Mouse (Mus musculus): ENCODE measurements around the gene Mmd2. TPM values are rescaled to one million over a fixed set of nuclear protein-coding genes. Genes with fewer than 3 reads are reported as not detected.
A peak's percentile ranks its signal among the peaks of the same experiment; 100 is the strongest.

The Mmd2 gene
- polyA plus RNA-seq, 1 experiment from 2014 or later: 8.4 TPM

DNA sequence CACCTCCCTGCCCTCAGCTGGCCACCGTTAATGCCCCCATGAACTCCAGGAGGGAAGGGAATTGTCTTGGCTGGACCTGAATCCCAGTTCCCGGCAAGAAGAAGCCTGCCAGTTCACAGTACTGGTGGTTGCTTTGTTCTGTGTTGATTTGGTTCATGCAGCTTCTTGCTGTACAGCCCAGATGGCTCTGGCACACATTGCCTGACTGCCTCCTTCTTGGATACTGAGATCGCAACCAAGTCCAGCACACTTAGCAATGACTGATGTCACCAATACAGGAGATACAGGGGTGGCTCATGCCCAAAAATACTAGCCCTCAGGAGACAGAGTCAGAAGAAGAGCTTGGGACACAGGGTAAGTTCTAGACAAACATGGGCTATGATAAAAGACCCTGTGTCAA, 12.9 kb downstream of the Mmd2 start:
- ATAC-seq (ENCODE audit: low FRiP score) (no peak), DNase-seq (ENCODE audit: low spot score, missing footprints) (peak; percentile 75)
- H3K4me3 ChIP-seq (ENCODE audit: low read depth, low read length): no peak overlapping the region
- H3K9ac ChIP-seq (ENCODE audit: low read length): no peak overlapping the region
- H3K4me1 ChIP-seq (ENCODE audit: control insufficient read depth, insufficient read depth, low read length): no peaks in the 10 kb centered on the region
- no peak overlapping the region for H3K4me2 ChIP-seq
- H3K36me3 ChIP-seq (ENCODE audit: control insufficient read depth, insufficient read depth, low read length): no peaks in the 10 kb centered on the region
- WGBS: 80% methylated on average over 3 of the region's 3 CpGs
- no peaks in the 10 kb centered on the region for H3K27me3 ChIP-seq (ENCODE audit: control insufficient read depth, insufficient read depth, low read length)
- no peak overlapping the region for H3K27ac ChIP-seq (ENCODE audit: low read depth, low read length)
- H3K9me3 ChIP-seq (ENCODE audit: control insufficient read depth, low read length): no peaks in the 10 kb centered on the region

- no peak overlapping the region; the same call in 1 of the 2 replicates for H3K27ac ChIP-seq (ENCODE audit: low read depth, low read length)
Observed at GRCm38 (mm10) chr5:142590953-142591616, 17.5 kb downstream of the Mmd2 start.

DNA sequence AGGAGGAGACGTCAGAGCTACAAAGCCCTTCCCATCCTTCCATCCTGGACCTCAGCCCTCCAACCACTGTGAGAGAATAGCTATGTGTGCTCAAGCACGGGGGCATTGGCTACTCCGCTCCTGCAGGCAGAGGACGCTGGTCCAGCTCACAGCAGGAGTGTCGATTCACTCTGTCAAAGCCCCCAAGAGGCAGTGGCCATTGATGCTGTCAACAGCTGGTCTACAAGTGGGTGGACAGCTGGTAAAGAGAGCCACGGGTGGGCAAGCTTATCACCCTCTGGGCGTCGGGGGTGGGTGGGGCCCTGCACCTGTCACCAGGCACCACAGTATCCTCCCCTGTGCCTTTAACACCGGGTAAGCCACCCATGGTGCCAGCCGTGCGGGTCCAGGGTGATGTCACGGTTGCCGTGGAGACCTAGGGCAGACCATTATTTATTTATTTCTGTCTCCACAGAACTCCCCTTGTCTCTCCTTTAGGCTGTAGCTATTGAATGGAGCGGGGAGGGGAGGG, 24.9 kb downstream of the Mmd2 start:
- no peak overlapping the region for H3K4me2 ChIP-seq
- H3K36me3 ChIP-seq (ENCODE audit: control insufficient read depth, insufficient read depth, low read length): no peaks in the 10 kb centered on the region
- H3K27me3 ChIP-seq (ENCODE audit: control insufficient read depth, insufficient read depth, low read length): no peaks in the 10 kb centered on the region
- H3K4me1 ChIP-seq (ENCODE audit: control insufficient read depth, insufficient read depth, low read length): peaks cover 5% of the 10 kb centered on the region
- WGBS: 55% methylated on average over 14 of the region's 14 CpGs
- ATAC-seq (ENCODE audit: low FRiP score) (peak; percentile 78), DNase-seq (ENCODE audit: low spot score, missing footprints) (no peak)
- no peak overlapping the region for H3K27ac ChIP-seq (ENCODE audit: low read depth, low read length)
- no peak overlapping the region for H3K9ac ChIP-seq (ENCODE audit: low read length)
- no peak overlapping the region for H3K4me3 ChIP-seq (ENCODE audit: low read depth, low read length)
- H3K9me3 ChIP-seq (ENCODE audit: control insufficient read depth, low read length): no peaks in the 10 kb centered on the region

More at GRCm38 (mm10) chr5:142590953-142591616, 17.5 kb downstream of the Mmd2 start:
- DNase-seq (ENCODE audit: low spot score, missing footprints) (no peak), ATAC-seq (ENCODE audit: low FRiP score) (peak; percentile 74)
- no peaks in the 10 kb centered on the region for H3K36me3 ChIP-seq (ENCODE audit: control insufficient read depth, insufficient read depth, low read length)
- H3K27me3 ChIP-seq (ENCODE audit: control insufficient read depth, insufficient read depth, low read length): no peaks in the 10 kb centered on the region
- no peak overlapping the region for H3K4me2 ChIP-seq
- H3K9me3 ChIP-seq (ENCODE audit: control insufficient read depth, low read length): no peaks in the 10 kb centered on the region
- H3K4me3 ChIP-seq (ENCODE audit: low read depth, low read length): no peak overlapping the region
- WGBS: 76% methylated on average over 6 of the region's 6 CpGs
- H3K9ac ChIP-seq (ENCODE audit: low read length): no peak overlapping the region
- H3K4me1 ChIP-seq (ENCODE audit: control insufficient read depth, insufficient read depth, low read length): peaks cover 7% of the 10 kb centered on the region

DNA sequence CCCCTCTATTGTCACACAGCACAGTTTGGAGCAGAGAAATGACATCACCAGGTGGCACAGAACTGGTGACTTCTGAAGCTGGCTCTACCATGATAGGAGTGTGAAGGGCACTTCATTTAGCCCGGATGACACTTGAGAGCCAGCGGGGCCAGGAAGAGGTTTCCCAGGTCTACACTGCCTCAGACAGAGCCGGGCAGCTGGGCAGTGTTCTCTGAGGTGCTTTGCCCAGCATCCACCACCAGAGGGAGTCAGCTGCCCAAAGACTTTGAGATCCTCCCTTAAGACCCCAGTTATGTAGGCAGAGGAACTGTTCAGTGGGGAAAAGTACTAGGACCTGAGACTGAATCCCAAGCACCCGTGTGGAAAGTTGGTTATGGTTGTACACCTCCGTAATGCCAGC, 27.1 kb downstream of the Mmd2 start:
- no peak overlapping the region for H3K4me2 ChIP-seq
- ATAC-seq (ENCODE audit: low FRiP score): peak; percentile 71

DNA sequence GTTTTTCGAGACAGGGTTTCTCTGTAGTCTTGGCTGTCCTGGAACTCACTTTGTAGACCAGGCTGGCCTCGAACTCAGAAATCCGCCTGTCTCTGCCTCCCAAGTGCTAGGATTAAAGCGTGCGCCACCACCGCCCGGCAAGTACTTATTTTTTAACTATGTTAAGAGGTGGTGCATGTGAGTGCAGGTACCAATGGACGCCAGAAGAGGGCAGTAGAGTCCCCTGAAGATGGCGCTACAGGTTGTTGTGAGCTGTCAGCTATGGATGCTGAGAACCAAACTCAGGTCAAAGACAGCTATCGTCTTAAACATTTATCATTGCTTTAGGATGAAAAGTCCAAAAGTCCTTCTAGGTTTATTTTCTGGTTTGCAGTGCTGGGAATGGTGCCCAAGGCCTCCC, 30.4 kb downstream of the Mmd2 start:
- Histone ChIP-seq H3K36me3 (ENCODE audit: control insufficient read depth, insufficient read depth, low read length) (no peaks in the 10 kb centered on the region), H3K27ac (ENCODE audit: low read depth, low read length) (no peak overlapping the region), H3K4me1 (ENCODE audit: control insufficient read depth, insufficient read depth, low read length) (no peaks in the 10 kb centered on the region), H3K27me3 (ENCODE audit: control insufficient read depth, insufficient read depth, low read length) (no peaks in the 10 kb centered on the region), H3K4me3 (ENCODE audit: low read depth, low read length) (no peak overlapping the region), H3K9me3 (ENCODE audit: control insufficient read depth, low read length) (no peaks in the 10 kb centered on the region; the same call in 1 of the 2 replicates), H3K4me2 (no peak overlapping the region), H3K9ac (ENCODE audit: low read length) (no peak overlapping the region)
- ATAC-seq (ENCODE audit: low FRiP score): no peak
- DNase-seq (ENCODE audit: low spot score, missing footprints): no peak
- 90% methylated on average over 10 of the region's 10 CpGs for WGBS

More for the DNA sequence above, 27.1 kb downstream of the Mmd2 start:
- Histone ChIP-seq H3K36me3 (ENCODE audit: control insufficient read depth, insufficient read depth, low read length) (no peaks in the 10 kb centered on the region), H3K4me3 (ENCODE audit: low read depth, low read length) (no peak overlapping the region), H3K9ac (ENCODE audit: low read length) (no peak overlapping the region), H3K27me3 (ENCODE audit: control insufficient read depth, insufficient read depth, low read length) (no peaks in the 10 kb centered on the region), H3K27ac (ENCODE audit: low read depth, low read length) (no peak overlapping the region), H3K4me1 (ENCODE audit: control insufficient read depth, insufficient read depth, low read length) (peaks cover 5% of the 10 kb centered on the region), H3K9me3 (ENCODE audit: control insufficient read depth, low read length) (no peaks in the 10 kb centered on the region; the same call in 1 of the 2 replicates)
- 18% methylated on average over 5 of the region's 5 CpGs for WGBS
- peak; percentile 97 for DNase-seq (ENCODE audit: low spot score, missing footprints)

- no peak for ATAC-seq (ENCODE audit: low FRiP score)
- Histone ChIP-seq H3K4me1 (ENCODE audit: control insufficient read depth, insufficient read depth, low read length) (no peaks in the 10 kb centered on the region), H3K4me2 (no peak overlapping the region), H3K9ac (ENCODE audit: low read length) (no peak overlapping the region), H3K4me3 (ENCODE audit: low read depth, low read length) (no peak overlapping the region), H3K9me3 (ENCODE audit: control insufficient read depth, low read length) (no peaks in the 10 kb centered on the region; the same call in 1 of the 2 replicates), H3K36me3 (ENCODE audit: control insufficient read depth, insufficient read depth, low read length) (no peaks in the 10 kb centered on the region), H3K27ac (ENCODE audit: low read depth, low read length) (no peak overlapping the region), H3K27me3 (ENCODE audit: control insufficient read depth, insufficient read depth, low read length) (no peaks in the 10 kb centered on the region)
- 91% methylated on average over 7 of the region's 7 CpGs for WGBS
- no peak for DNase-seq (ENCODE audit: low spot score, missing footprints)
Observed at GRCm38 (mm10) chr5:142576832-142577231, 31.8 kb downstream of the Mmd2 start.

- no peaks in the 10 kb centered on the region for H3K4me1 ChIP-seq (ENCODE audit: control insufficient read depth, insufficient read depth, low read length)
- no peak overlapping the region for H3K4me2 ChIP-seq
- H3K36me3 ChIP-seq (ENCODE audit: control insufficient read depth, insufficient read depth, low read length): no peaks in the 10 kb centered on the region
- no peaks in the 10 kb centered on the region; the same call in 1 of the 2 replicates for H3K9me3 ChIP-seq (ENCODE audit: control insufficient read depth, low read length)
- no peak overlapping the region for H3K4me3 ChIP-seq (ENCODE audit: low read depth, low read length)
- H3K9ac ChIP-seq (ENCODE audit: low read length): no peak overlapping the region
- ATAC-seq (ENCODE audit: low FRiP score) (no peak), DNase-seq (ENCODE audit: low spot score, missing footprints) (no peak)
- no peaks in the 10 kb centered on the region for H3K27me3 ChIP-seq (ENCODE audit: control insufficient read depth, insufficient read depth, low read length)
- H3K27ac ChIP-seq (ENCODE audit: low read depth, low read length): no peak overlapping the region
- 86% methylated on average over 8 of the region's 8 CpGs for WGBS
Observed at GRCm38 (mm10) chr5:142574323-142575057, 34.1 kb downstream of the Mmd2 start.

GRCm38 (mm10) chr5:142564606-142565005, 44.0 kb downstream of the Mmd2 start:
- Histone ChIP-seq H3K4me3 (ENCODE audit: low read depth, low read length) (no peak overlapping the region), H3K9me3 (ENCODE audit: control insufficient read depth, low read length) (peaks cover 4% of the 10 kb centered on the region; the same call in 1 of the 2 replicates), H3K4me2 (no peak overlapping the region), H3K27ac (ENCODE audit: low read depth, low read length) (no peak overlapping the region), H3K4me1 (ENCODE audit: control insufficient read depth, insufficient read depth, low read length) (no peaks in the 10 kb centered on the region), H3K36me3 (ENCODE audit: control insufficient read depth, insufficient read depth, low read length) (no peaks in the 10 kb centered on the region), H3K27me3 (ENCODE audit: control insufficient read depth, insufficient read depth, low read length) (no peaks in the 10 kb centered on the region), H3K9ac (ENCODE audit: low read length) (no peak overlapping the region)
- WGBS: 81% methylated on average over 1 of the region's 1 CpGs
- no peak for ATAC-seq (ENCODE audit: low FRiP score)
- DNase-seq (ENCODE audit: low spot score, missing footprints): no peak

GRCm38 (mm10) chr5:142560261-142560660, 48.3 kb downstream of the Mmd2 start:
- H3K27ac ChIP-seq (ENCODE audit: low read depth, low read length): no peak overlapping the region
- no peak for DNase-seq (ENCODE audit: low spot score, missing footprints)
- no peaks in the 10 kb centered on the region for H3K27me3 ChIP-seq (ENCODE audit: control insufficient read depth, insufficient read depth, low read length)
- no peaks in the 10 kb centered on the region for H3K9me3 ChIP-seq (ENCODE audit: control insufficient read depth, low read length)
- WGBS: 56% methylated on average over 7 of the region's 7 CpGs
- no peak overlapping the region for H3K9ac ChIP-seq (ENCODE audit: low read length)
- no peak for ATAC-seq (ENCODE audit: low FRiP score)
- H3K36me3 ChIP-seq (ENCODE audit: control insufficient read depth, insufficient read depth, low read length): no peaks in the 10 kb centered on the region
- H3K4me1 ChIP-seq (ENCODE audit: control insufficient read depth, insufficient read depth, low read length): no peaks in the 10 kb centered on the region
- H3K4me2 ChIP-seq: no peak overlapping the region
- H3K4me3 ChIP-seq (ENCODE audit: low read depth, low read length): no peak overlapping the region

All from midbrain, embryonic 11.5 days (tissue).